ENCODE assay signal across 8 mouse cellular contexts in the genomic region with DNA sequence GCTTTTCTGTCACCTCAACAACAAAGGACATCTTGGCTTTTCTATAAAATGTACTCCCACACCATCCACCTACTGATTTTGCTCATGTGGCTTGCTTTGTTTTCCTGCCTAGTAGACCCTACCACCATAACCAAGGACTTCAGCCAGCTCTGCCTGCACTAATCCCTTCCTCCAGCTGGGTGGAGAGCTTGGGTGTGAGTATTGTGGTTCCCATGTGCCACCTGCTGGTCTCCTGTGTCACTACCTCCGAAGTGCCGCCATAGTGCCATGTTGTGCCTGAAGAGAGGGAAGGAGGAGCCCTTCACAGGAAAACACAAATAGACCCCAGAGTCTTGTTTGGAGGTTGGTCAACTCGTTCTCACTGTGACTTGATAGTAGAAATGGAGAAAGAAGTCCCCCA.
A peak's percentile ranks its signal among the peaks of the same experiment; 100 is the strongest.
DNase-seq lines count a peak whose midpoint lies in the region; ATAC-seq and TF ChIP-seq lines count a peak whose summit lies in the region.

No protein-coding gene starts in this region.

- dilution Hi-C loops in CH12.LX (cut with MboI; ENCODE audit: extremely low pct_ligation_motif_present, extremely low pct_unique_long_range_greater_than_20kb, low sequenced_read_pairs): no loop called here

- no peaks in the 10 kb centered on the region for H3K36me3 ChIP-seq in CH12.LX (replicated peaks in 1 of 2; ENCODE audit: control insufficient read depth in 1 of 2, insufficient read depth in 1 of 2, low read length in 1 of 2)
- no peaks in the 10 kb centered on the region for H3K36me3 ChIP-seq in kidney, embryonic 16.5 days (ENCODE audit: insufficient read depth, low read length)
- no peaks in the 10 kb centered on the region for H3K36me3 ChIP-seq in limb, embryonic 14.5 days (ENCODE audit: control insufficient read depth, insufficient read depth, low read length)
- no peaks in the 10 kb centered on the region for H3K36me3 ChIP-seq in neural tube, embryonic 14.5 days (ENCODE audit: control insufficient read depth, insufficient read depth, low read length)

- no peaks in the 10 kb centered on the region for H3K9me3 ChIP-seq in CH12.LX (replicated peaks; ENCODE audit: low read length)
- no peaks in the 10 kb centered on the region for H3K9me3 ChIP-seq in kidney, embryonic 16.5 days (ENCODE audit: low read length)
- no peaks in the 10 kb centered on the region for H3K9me3 ChIP-seq in limb, embryonic 14.5 days (ENCODE audit: control insufficient read depth, low read length)
- no peaks in the 10 kb centered on the region for H3K9me3 ChIP-seq in neural tube, embryonic 14.5 days (ENCODE audit: control insufficient read depth, low read length)

- no peak for TF ChIP-seq POLR2A in CH12.LX (IDR thresholded peaks at IDR 0.05; ENCODE audit: low read depth, low read length)
- TF ChIP-seq POLR2A in limb, embryonic 14.5 days (IDR thresholded peaks at IDR 0.05; ENCODE audit: borderline replicate concordance, extremely low read depth, insufficient read depth, insufficient read length): no peak

- peak; percentile 99 for ATAC-seq in granulocyte monocyte progenitor cell, adult 5-6 weeks (replicated peaks; ENCODE audit: poor library complexity, severe bottlenecking)
- peak; percentile 90 for ATAC-seq in kidney, embryonic 16.5 days (ENCODE audit: low FRiP score, low TSS enrichment)
- ATAC-seq in limb, embryonic 14.5 days (ENCODE audit: low FRiP score, low read depth): peak; percentile 68
- peak; percentile 91 for ATAC-seq in neural tube, embryonic 14.5 days (ENCODE audit: low read depth)

- in situ Hi-C loops in CH12.LX (cut with MboI; ENCODE audit: low pct_ligation_motif_present, low pct_unique_long_range_greater_than_20kb, low sequenced_read_pairs): loop anchor here (25.0 kb wide), 1 partner anchor 819 kb away; no protein-coding TSS in a partner anchor

- H3K4me2 ChIP-seq in CH12.LX (ENCODE audit: insufficient read depth, low read depth, poor library complexity, severe bottlenecking): no peak overlapping the region
- no peak overlapping the region for H3K4me2 ChIP-seq in kidney, embryonic 16.5 days (replicated peaks; ENCODE audit: low read depth, low read length)
- H3K4me2 ChIP-seq in limb, embryonic 14.5 days (replicated peaks; ENCODE audit: low read depth, low read length, severe bottlenecking): no peak overlapping the region
- no peak overlapping the region for H3K4me2 ChIP-seq in neural tube, embryonic 14.5 days (ENCODE audit: low read depth, low read length)

- H3K27ac ChIP-seq in CH12.LX (ENCODE audit: insufficient read depth, low read depth): no peak overlapping the region
- H3K27ac ChIP-seq in kidney, embryonic 16.5 days (ENCODE audit: low read length): no peak overlapping the region
- H3K27ac ChIP-seq in limb, embryonic 14.5 days (replicated peaks; ENCODE audit: low read depth, low read length): no peak overlapping the region
- no peak overlapping the region for H3K27ac ChIP-seq in neural tube, embryonic 14.5 days (ENCODE audit: low read depth, low read length)

- TF ChIP-seq RAD21 in CH12.LX (IDR thresholded peaks at IDR 0.05; ENCODE audit: low read depth, low read length): peak; percentile 89

- no peaks in the 10 kb centered on the region for H3K79me2 ChIP-seq in CH12.LX (replicated peaks; ENCODE audit: control insufficient read depth, extremely low read depth, insufficient read depth, poor library complexity, severe bottlenecking)

- H3K4me1 ChIP-seq in CH12.LX (ENCODE audit: control insufficient read depth in 1 of 2, insufficient read depth in 2 of 2): no peaks in the 10 kb centered on the region
- no peaks in the 10 kb centered on the region for H3K4me1 ChIP-seq in kidney, embryonic 16.5 days (ENCODE audit: insufficient read depth, low read length)
- 0 out of 2 replicates have a peak, but pooled peaks cover 6% of the 10 kb centered on the region for H3K4me1 ChIP-seq in limb, embryonic 14.5 days (ENCODE audit: control insufficient read depth, insufficient read depth, low read length)
- no peaks in the 10 kb centered on the region for H3K4me1 ChIP-seq in neural tube, embryonic 14.5 days (ENCODE audit: control insufficient read depth, insufficient read depth, low read length)

- WGBS in kidney, embryonic 16.5 days: 4% methylated on average over 3 of the region's 3 CpGs
- 11% methylated on average over 3 of the region's 3 CpGs for WGBS in limb, embryonic 14.5 days
- WGBS in neural tube, embryonic 14.5 days: 15% methylated on average over 3 of the region's 3 CpGs

- TF ChIP-seq EP300 in CH12.LX (IDR thresholded peaks at IDR 0.05; ENCODE audit: low read length): no peak

- no peaks in the 10 kb centered on the region for H3K27me3 ChIP-seq in CH12.LX (replicated peaks)
- H3K27me3 ChIP-seq in kidney, embryonic 16.5 days (ENCODE audit: insufficient read depth, low read length): no peaks in the 10 kb centered on the region
- no peaks in the 10 kb centered on the region for H3K27me3 ChIP-seq in limb, embryonic 14.5 days (ENCODE audit: control insufficient read depth, insufficient read depth, low read length)
- no peaks in the 10 kb centered on the region for H3K27me3 ChIP-seq in neural tube, embryonic 14.5 days (ENCODE audit: control insufficient read depth, insufficient read depth, low read length)

- peak; percentile 74 for DNase-seq in CH12.LX (ENCODE audit: extremely low read depth)
- DNase-seq in adrenal gland, adult 8-10 months: peak; percentile 48
- peak; percentile 44 for DNase-seq in embryo, embryonic 11.5 days (ENCODE audit: low read depth, low spot score)
- DNase-seq in limb, embryonic 14.5 days (ENCODE audit: low spot score): peak; percentile 54
- peak; percentile 45 for DNase-seq in thymus, postnatal 0 days (ENCODE audit: low spot score)

- H3K4me3 ChIP-seq in CH12.LX (replicated peaks in 1 of 3; ENCODE audit: low read depth in 2 of 3, low read length in 2 of 3, poor library complexity in 1 of 3): no peak overlapping the region
- H3K4me3 ChIP-seq in kidney, embryonic 16.5 days (ENCODE audit: low read length): no peak overlapping the region
- no peak overlapping the region for H3K4me3 ChIP-seq in limb, embryonic 14.5 days (replicated peaks; ENCODE audit: low read length)
- no peak overlapping the region for H3K4me3 ChIP-seq in neural tube, embryonic 14.5 days (ENCODE audit: low read depth, low read length)

- peak; percentile 32 to 88; a peak in 3 of 4 replicates for TF ChIP-seq CTCF in CH12.LX (conservative IDR thresholded peaks at IDR 0.05 in 1 of 2, IDR thresholded peaks at IDR 0.05 in 1 of 2; ENCODE audit: low read depth in 2 of 2, low read length in 2 of 2)

- H3K9ac ChIP-seq in CH12.LX (ENCODE audit: insufficient read depth, low read depth): no peak overlapping the region
- H3K9ac ChIP-seq in kidney, embryonic 16.5 days (replicated peaks; ENCODE audit: low read length): no peak overlapping the region
- H3K9ac ChIP-seq in limb, embryonic 14.5 days (ENCODE audit: low read depth, low read length, severe bottlenecking): no peak overlapping the region
- no peak overlapping the region for H3K9ac ChIP-seq in neural tube, embryonic 14.5 days (replicated peaks; ENCODE audit: low read depth, low read length)

TF ChIP-seq in CH12.LX, 34 proteins besides CTCF, POLR2A, EP300 and RAD21:
- TF ChIP-seq SMC3 (IDR thresholded peaks at IDR 0.05; ENCODE audit: low read depth, low read length): peak; percentile 88
- no peak for TF ChIP-seq BHLHE40 (IDR thresholded peaks at IDR 0.05; ENCODE audit: low read depth, low read length)
- peak; percentile 51 for TF ChIP-seq ZC3H11A (IDR thresholded peaks at IDR 0.05; ENCODE audit: low read depth, low read length)
